Mouse (Mus musculus) intestine, embryonic 16.5 days (tissue): ENCODE measurements at regions not wholly inside any gene's neighbourhood (a gene's known extent, or its start where the extent isn't known, plus 50 kb on each side); places are given as distances from the start of the nearest gene placed in this dataset.
"Not testable (repeated sequence)": the region's sequence is repeated elsewhere in the genome, so short reads cannot be mapped to it uniquely, and the experiment has no call there.

Experiments used
- ATAC-seq: fragments of 200-750 bp; cut with Nextera tagmentation; 2 replicates; pipeline ENCODE4 v1.8.0; 2017; ENCODE audit warnings: moderate TSS enrichment, moderate library complexity
- H3K27ac ChIP-seq: fragments of 300-500 bp; sonication (generic); 2 replicates; pipeline ENCODE4 v1.5.1; 2014; ENCODE audit warnings: mild to moderate bottlenecking, low read length
- H3K27me3 ChIP-seq: fragments of 300-500 bp; sonication (generic); replicated peaks from 2 replicates; pipeline ENCODE4 v1.6.1; 2014; ENCODE audit warnings: low read length, control low read depth, mixed read lengths; ENCODE audit not compliant: control insufficient read depth, insufficient read depth
- H3K36me3 ChIP-seq: fragments of 300-500 bp; sonication (generic); 2 replicates; pipeline ENCODE4 v1.6.1; 2014; ENCODE audit warnings: low read length, control low read depth; ENCODE audit not compliant: control insufficient read depth, insufficient read depth
- H3K4me1 ChIP-seq: fragments of 300-500 bp; sonication (generic); 2 replicates; pipeline ENCODE4 v1.6.1; 2014; ENCODE audit warnings: low read length, control low read depth, mixed read lengths; ENCODE audit not compliant: control insufficient read depth, insufficient read depth
- H3K4me2 ChIP-seq: fragments of 300-500 bp; sonication (generic); 2 replicates; pipeline ENCODE4 v1.6.1; 2014; ENCODE audit warnings: low read depth, low read length, control low read depth
- H3K4me3 ChIP-seq: fragments of 300-500 bp; sonication (generic); 2 replicates; pipeline ENCODE4 v1.5.1; 2014; ENCODE audit warnings: mild to moderate bottlenecking, low read length
- H3K9ac ChIP-seq: fragments of 300-500 bp; sonication (generic); 2 replicates; pipeline ENCODE4 v1.6.1; 2014; ENCODE audit warnings: low read depth, low read length
- H3K9me3 ChIP-seq: fragments of 300-500 bp; sonication (generic); 2 replicates; pipeline ENCODE4 v1.6.1; 2016; ENCODE audit warnings: low read length, control low read depth; ENCODE audit not compliant: control insufficient read depth
- WGBS: fragments of 180-500 bp; shearing (Covaris S2); extraction: QIAGEN DNeasy Blood & Tissue Kit; methylation state at CpG from one replicate; pipeline ENCODE4 v1.1.7; 2014; 5-methylcytosine and 5-hydroxymethylcytosine counted together

DNA sequence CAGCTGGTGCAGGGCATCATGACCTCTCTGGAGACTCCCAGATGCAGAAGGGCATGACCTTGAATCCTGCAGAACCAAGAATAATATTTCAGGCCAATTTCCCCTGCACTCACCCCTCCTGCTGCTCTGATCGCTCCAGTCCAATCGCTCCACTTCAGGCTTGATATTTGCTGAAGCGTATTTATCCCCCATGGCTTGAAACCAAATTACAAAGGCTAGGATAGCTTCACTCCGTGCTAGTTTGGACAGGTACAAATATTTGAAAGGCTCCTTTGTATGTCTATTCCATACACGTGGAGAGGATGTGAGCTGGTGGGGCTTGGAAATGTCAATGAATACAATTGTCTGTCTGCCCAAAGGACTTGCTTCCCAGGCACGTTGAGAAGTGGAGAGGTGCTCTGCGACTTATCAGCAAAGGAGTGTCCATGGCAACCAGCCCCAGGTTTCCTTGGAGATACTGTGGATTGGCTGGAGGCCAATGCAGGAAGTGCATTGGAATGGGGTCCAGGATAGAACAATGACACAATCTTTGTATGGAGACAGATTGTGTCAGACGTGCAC, 201.8 kb upstream of the Tmc3 start:
- Histone ChIP-seq H3K4me1 (peaks cover 3% of the 10 kb centered on the region; the same call in 1 of the 2 replicates), H3K9me3 (no peaks in the 10 kb centered on the region), H3K27ac (no peak overlapping the region), H3K4me3 (no peak overlapping the region), H3K27me3 (no peaks in the 10 kb centered on the region), H3K4me2 (no peak overlapping the region), H3K36me3 (no peaks in the 10 kb centered on the region), H3K9ac (no peak overlapping the region)
- ATAC-seq: peak; percentile 72
- WGBS: 16% methylated on average over 8 of the region's 8 CpGs

DNA sequence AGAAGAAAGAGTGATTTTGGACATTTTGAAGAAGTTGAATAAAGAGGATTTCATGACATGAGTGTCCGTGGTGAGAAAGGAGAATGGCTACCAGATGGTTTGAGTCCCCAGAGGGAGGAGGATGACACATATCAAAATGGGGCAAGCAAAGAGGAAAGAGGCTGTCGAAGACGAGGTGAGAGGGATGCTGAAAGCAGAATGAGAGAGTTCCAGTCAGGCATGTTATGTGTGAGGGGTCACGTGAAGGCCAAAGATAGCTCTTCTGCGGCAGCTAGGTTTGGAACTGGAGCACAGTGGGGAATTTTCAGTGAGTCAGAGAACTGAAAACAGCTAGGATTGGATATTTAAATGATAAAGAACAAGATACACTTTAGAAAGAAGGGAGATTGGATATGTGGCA, 193.3 kb upstream of the Tmc3 start:
- 78% methylated on average over 5 of the region's 5 CpGs for WGBS

GRCm38 (mm10) chr7:83392181-83392580, 192.5 kb upstream of the Tmc3 start:
- H3K36me3 ChIP-seq: no peaks in the 10 kb centered on the region
- no peaks in the 10 kb centered on the region for H3K27me3 ChIP-seq
- H3K9ac ChIP-seq: no peak overlapping the region
- no peak overlapping the region for H3K27ac ChIP-seq
- no peak for ATAC-seq
- no peak overlapping the region for H3K4me2 ChIP-seq
- H3K9me3 ChIP-seq: no peaks in the 10 kb centered on the region
- 84% methylated on average over 2 of the region's 2 CpGs for WGBS
- H3K4me1 ChIP-seq: no peaks in the 10 kb centered on the region
- H3K4me3 ChIP-seq: no peak overlapping the region

More for the DNA sequence above, 193.3 kb upstream of the Tmc3 start:
- no peaks in the 10 kb centered on the region for H3K27me3 ChIP-seq
- H3K4me3 ChIP-seq: no peak overlapping the region
- no peak overlapping the region for H3K27ac ChIP-seq
- H3K4me2 ChIP-seq: no peak overlapping the region
- no peaks in the 10 kb centered on the region for H3K4me1 ChIP-seq
- ATAC-seq: no peak
- no peaks in the 10 kb centered on the region for H3K9me3 ChIP-seq
- H3K36me3 ChIP-seq: no peaks in the 10 kb centered on the region
- H3K9ac ChIP-seq: no peak overlapping the region

GRCm38 (mm10) chr7:83392625-83393024, 192.1 kb upstream of the Tmc3 start:
- H3K27ac ChIP-seq: no peak overlapping the region
- no peaks in the 10 kb centered on the region for H3K4me1 ChIP-seq
- no peak overlapping the region for H3K4me2 ChIP-seq
- H3K9me3 ChIP-seq: no peaks in the 10 kb centered on the region
- H3K36me3 ChIP-seq: no peaks in the 10 kb centered on the region
- no peak overlapping the region for H3K4me3 ChIP-seq
- no peak for ATAC-seq
- H3K27me3 ChIP-seq: no peaks in the 10 kb centered on the region
- H3K9ac ChIP-seq: no peak overlapping the region

DNA sequence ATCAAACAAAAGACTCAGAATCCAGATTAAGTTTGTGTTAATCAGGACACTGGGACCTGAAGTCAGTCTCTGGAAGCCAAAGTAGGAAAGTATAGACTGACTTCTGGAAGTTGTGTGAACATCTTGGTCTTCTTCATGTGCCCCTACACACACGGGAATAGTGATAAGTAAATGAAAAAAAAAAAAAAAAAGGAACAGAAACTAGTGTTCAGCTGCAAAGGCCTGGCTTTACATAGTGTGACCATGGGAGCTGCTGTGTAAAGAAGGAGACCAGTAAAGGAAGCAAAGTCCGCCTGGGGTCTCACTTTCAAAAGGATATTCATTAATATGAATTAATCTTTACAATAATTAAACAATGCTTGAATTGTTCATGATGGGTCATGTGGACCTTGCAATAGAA, 190.6 kb upstream of the Tmc3 start:
- no peak overlapping the region for H3K9ac ChIP-seq
- no peak overlapping the region for H3K27ac ChIP-seq
- no peaks in the 10 kb centered on the region for H3K27me3 ChIP-seq
- H3K36me3 ChIP-seq: no peaks in the 10 kb centered on the region
- no peak overlapping the region for H3K4me3 ChIP-seq
- no peaks in the 10 kb centered on the region for H3K9me3 ChIP-seq
- no peak overlapping the region for H3K4me2 ChIP-seq
- no peaks in the 10 kb centered on the region for H3K4me1 ChIP-seq
- no peak for ATAC-seq
- WGBS: 74% methylated on average over 2 of the region's 2 CpGs

DNA sequence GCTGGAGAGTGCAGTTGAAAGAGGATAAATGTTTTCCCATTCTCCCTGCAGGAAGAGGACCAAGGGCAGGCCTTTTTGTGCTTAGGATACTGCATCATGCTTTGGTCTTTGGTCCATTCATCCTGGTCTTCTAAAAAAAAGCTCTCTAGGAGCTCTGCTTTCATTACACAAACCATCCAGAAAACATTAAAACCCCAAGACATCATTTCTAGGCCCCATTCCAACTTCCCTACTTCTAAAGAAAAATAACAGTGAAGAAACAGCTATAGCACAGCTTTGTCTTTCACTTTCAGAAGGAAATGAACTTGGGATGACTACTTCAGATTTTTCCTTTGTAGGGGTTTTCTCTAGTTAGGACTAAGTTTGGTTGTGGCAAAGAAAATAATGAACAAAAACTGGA, 185.1 kb upstream of the Tmc3 start:
- Histone ChIP-seq H3K4me1 (no peaks in the 10 kb centered on the region), H3K4me2 (no peak overlapping the region), H3K36me3 (no peaks in the 10 kb centered on the region), H3K9me3 (no peaks in the 10 kb centered on the region), H3K4me3 (no peak overlapping the region), H3K27ac (no peak overlapping the region), H3K27me3 (no peaks in the 10 kb centered on the region), H3K9ac (no peak overlapping the region)
- ATAC-seq: no peak

- Histone ChIP-seq H3K27ac (no peak overlapping the region), H3K9ac (no peak overlapping the region), H3K27me3 (no peaks in the 10 kb centered on the region), H3K4me3 (no peak overlapping the region), H3K4me1 (no peaks in the 10 kb centered on the region), H3K9me3 (no peaks in the 10 kb centered on the region), H3K36me3 (no peaks in the 10 kb centered on the region), H3K4me2 (no peak overlapping the region)
- no peak for ATAC-seq
- WGBS: 81% methylated on average over 5 of the region's 5 CpGs
These were observed 183.7 kb upstream of the Tmc3 start for GRCm38 (mm10) chr7:83401001-83401400.

- not testable (repeated sequence) for H3K4me2 ChIP-seq, H3K4me3 ChIP-seq
- WGBS: 78% methylated on average over 5 of the region's 5 CpGs
These were observed 172.0 kb upstream of the Tmc3 start for GRCm38 (mm10) chr7:83412745-83413144.

GRCm38 (mm10) chr7:83429929-83430556, 154.7 kb upstream of the Tmc3 start:
- no peak for ATAC-seq
- WGBS: 67% methylated on average over 3 of the region's 3 CpGs
- H3K27ac ChIP-seq: no peak overlapping the region
- no peak overlapping the region for H3K9ac ChIP-seq
- H3K27me3 ChIP-seq: no peaks in the 10 kb centered on the region
- no peaks in the 10 kb centered on the region for H3K36me3 ChIP-seq
- no peak overlapping the region for H3K4me3 ChIP-seq
- H3K4me1 ChIP-seq: peaks cover 5% of the 10 kb centered on the region; the same call in 1 of the 2 replicates
- no peaks in the 10 kb centered on the region for H3K9me3 ChIP-seq
- no peak overlapping the region for H3K4me2 ChIP-seq

More at GRCm38 (mm10) chr7:83412745-83413144, 172.0 kb upstream of the Tmc3 start:
- H3K27ac ChIP-seq, H3K9me3 ChIP-seq, H3K27me3 ChIP-seq, H3K36me3 ChIP-seq, ATAC-seq, H3K4me1 ChIP-seq, H3K9ac ChIP-seq: not testable (repeated sequence)

- Histone ChIP-seq H3K4me1 (peaks cover 5% of the 10 kb centered on the region; the same call in 1 of the 2 replicates), H3K9ac (no peak overlapping the region), H3K4me2 (no peak overlapping the region), H3K36me3 (no peaks in the 10 kb centered on the region), H3K27ac (peak overlapping the region; percentile 35; the same call in 1 of the 2 replicates), H3K9me3 (no peaks in the 10 kb centered on the region), H3K4me3 (no peak overlapping the region), H3K27me3 (no peaks in the 10 kb centered on the region)
- ATAC-seq: peak; percentile 67; the same call in 1 of the 2 replicates
- 25% methylated on average over 2 of the region's 2 CpGs for WGBS
These were observed 153.6 kb upstream of the Tmc3 start for GRCm38 (mm10) chr7:83431094-83431493.
